Mouse (Mus musculus): ENCODE data around the gene Gpr61. TPM values are rescaled to one million over a fixed set of nuclear protein-coding genes. Genes with fewer than 3 reads are reported as not detected.

Gpr61 gene
- 1.7 and 2.5 TPM in 2 replicates for polyA plus RNA-seq (2012; rRNA removed)

GRCm38 (mm10) chr3:108154656-108155055 is at the start of gene Gpr61:
Gene Gpr61 (minus strand): TSS chr3:108154882.

GRCm38 (mm10) chr3:108200329-108201323 is 45.9 kb upstream of the Gpr61 start, which contains the start of gene Cyb561d1:
Gene Cyb561d1 (minus strand): TSS chr3:108201212.

GRCm38 (mm10) chr3:108186098-108187047 is 31.7 kb upstream of the Gpr61 start, which contains the start of gene Amigo1:
Gene Amigo1 (plus strand): TSS chr3:108186335.

DNA sequence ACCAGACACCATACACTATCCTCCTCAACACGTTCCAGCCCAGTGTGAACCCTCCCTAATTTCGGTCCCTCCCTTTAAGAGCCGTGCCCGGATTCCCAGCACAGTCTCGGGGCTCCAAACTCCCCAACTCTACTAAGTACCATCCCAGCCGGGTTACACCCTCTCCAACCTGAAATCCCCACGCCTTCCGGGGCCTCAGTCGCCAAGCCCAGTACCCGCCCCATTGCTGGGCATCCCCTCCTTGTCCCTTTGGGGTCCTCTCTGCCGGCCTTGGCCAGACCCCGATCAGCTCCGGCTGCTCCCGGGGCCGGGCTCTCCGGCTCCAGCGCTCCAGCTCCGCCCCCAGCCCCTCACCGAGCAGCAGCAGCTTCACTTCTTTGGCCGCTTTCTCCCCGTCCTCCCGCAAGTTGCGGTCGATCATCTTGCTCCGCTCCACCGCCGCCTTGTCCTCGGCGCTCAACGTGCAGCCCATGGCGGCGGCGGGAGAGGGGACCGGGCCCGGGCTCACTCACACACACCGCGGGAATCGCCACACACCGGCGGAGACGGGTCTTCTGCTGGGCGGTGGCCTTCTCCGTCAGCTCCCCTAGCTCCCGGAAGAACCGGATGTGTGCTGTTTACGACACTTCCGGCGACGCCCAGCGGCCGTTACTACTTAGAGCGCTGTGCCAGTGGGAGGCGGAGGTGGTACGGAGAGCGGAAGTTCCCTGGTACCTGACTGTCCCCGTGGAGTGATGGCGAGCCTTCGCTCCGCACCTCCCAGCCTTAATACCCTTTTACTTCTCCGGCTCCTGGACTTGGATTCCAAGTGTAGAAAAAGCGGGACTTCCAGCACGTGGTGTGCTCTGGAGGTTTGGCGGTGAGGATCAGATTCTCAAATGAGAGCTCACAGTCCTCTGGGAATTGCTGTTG is 8.9 kb downstream of the Gpr61 start, which contains the start of gene Gnai3:
Gnai3 (minus strand) TSS at position 613 of the 912 bp plus-strand sequence.

Other genes with a start within 250 kb of the Gpr61 start
- gene Gstm7, start 223.1 kb downstream of the Gpr61 start, polyA plus RNA-seq (2012; rRNA removed): 56.6 and 73.7 TPM in 2 replicates
- 7.6 and 7.7 TPM in 2 replicates for gene Gstm6, start 211.1 kb downstream of the Gpr61 start, polyA plus RNA-seq (2012; rRNA removed)
- gene Gstm3, start 185.6 kb downstream of the Gpr61 start, polyA plus RNA-seq (2012; rRNA removed): not detected in 2 replicates
- 7.4 and 14.7 TPM in 2 replicates for gene Gstm2, start 168.4 kb downstream of the Gpr61 start, polyA plus RNA-seq (2012; rRNA removed)
- gene Gstm1, start 136.9 kb downstream of the Gpr61 start, polyA plus RNA-seq (2012; rRNA removed): 30.5 and 36.0 TPM in 2 replicates
- gene Gstm4, start 110.0 kb downstream of the Gpr61 start, polyA plus RNA-seq (2012; rRNA removed): 12.5 and 13.8 TPM in 2 replicates
- gene Ampd2, start 68.2 kb downstream of the Gpr61 start, polyA plus RNA-seq (2012; rRNA removed): 99.0 and 107 TPM in 2 replicates
- 0.11 and 0.16 TPM in 2 replicates for gene Gnat2, start 62.1 kb downstream of the Gpr61 start, polyA plus RNA-seq (2012; rRNA removed)
- gene Gnai3, start 8.7 kb downstream of the Gpr61 start, polyA plus RNA-seq (2012; rRNA removed): 82.3 and 87.1 TPM in 2 replicates
- gene Amigo1, start 31.5 kb upstream of the Gpr61 start, polyA plus RNA-seq (2012; rRNA removed): 16.0 and 16.7 TPM in 2 replicates
- 8.1 and 8.7 TPM in 2 replicates for gene Cyb561d1, start 46.3 kb upstream of the Gpr61 start, polyA plus RNA-seq (2012; rRNA removed)
- 51.1 and 56.0 TPM in 2 replicates for gene Atxn7l2, start 56.1 kb upstream of the Gpr61 start, polyA plus RNA-seq (2012; rRNA removed)
- 2.0 and 2.8 TPM in 2 replicates for gene Sypl2, start 71.8 kb upstream of the Gpr61 start, polyA plus RNA-seq (2012; rRNA removed)
- 156 and 157 TPM in 2 replicates for gene Psma5, start 102.0 kb upstream of the Gpr61 start, polyA plus RNA-seq (2012; rRNA removed)
- 58.6 and 69.6 TPM in 2 replicates for gene Sort1, start 129.2 kb upstream of the Gpr61 start, polyA plus RNA-seq (2012; rRNA removed)
- 0.07 and 0.09 TPM in 2 replicates for gene Mybphl, start 210.0 kb upstream of the Gpr61 start, polyA plus RNA-seq (2012; rRNA removed)
- gene Psrc1, start 229.0 kb upstream of the Gpr61 start, polyA plus RNA-seq (2012; rRNA removed): 48.8 and 69.0 TPM in 2 replicates